Mouse (Mus musculus): Measurements from ENCODE around the gene Lnx2. TPM values are rescaled to one million over a fixed set of nuclear protein-coding genes. Genes with fewer than 3 reads are reported as not detected.

The Lnx2 gene
- polyA plus RNA-seq, 1 experiment: 57.3 TPM

- TF ChIP-seq CTCF (IDR thresholded peaks at IDR 0.05; ENCODE audit: insufficient read depth, low read length) (no peak), POLR2A (IDR thresholded peaks at IDR 0.05; ENCODE audit: borderline replicate concordance, extremely low read depth, low read depth, low read length) (no peak)
- H3K4me3 ChIP-seq (replicated peaks; ENCODE audit: extremely low read depth, low read depth, low read length): no peak overlapping the region
- peaks cover 44% of the 10 kb centered on the region for H3K4me1 ChIP-seq (ENCODE audit: control insufficient read depth, insufficient read depth, low read length)
- DNase-seq: no peak
- WGBS: 46% methylated on average over 5 of the region's 5 CpGs
These were observed 7.5 kb downstream of the Lnx2 start for GRCm38 (mm10) chr5:147068876-147069275.

GRCm38 (mm10) chr5:147066965-147067364 lies 9.4 kb downstream of the Lnx2 start:
- 52% methylated on average over 5 of the region's 5 CpGs for WGBS
- no peak overlapping the region for H3K4me3 ChIP-seq (replicated peaks; ENCODE audit: extremely low read depth, low read depth, low read length)
- TF ChIP-seq POLR2A (IDR thresholded peaks at IDR 0.05; ENCODE audit: borderline replicate concordance, extremely low read depth, low read depth, low read length): no peak
- TF ChIP-seq CTCF (IDR thresholded peaks at IDR 0.05; ENCODE audit: insufficient read depth, low read length): no peak
- peaks cover 45% of the 10 kb centered on the region for H3K4me1 ChIP-seq (ENCODE audit: control insufficient read depth, insufficient read depth, low read length)
- DNase-seq: no peak

DNA sequence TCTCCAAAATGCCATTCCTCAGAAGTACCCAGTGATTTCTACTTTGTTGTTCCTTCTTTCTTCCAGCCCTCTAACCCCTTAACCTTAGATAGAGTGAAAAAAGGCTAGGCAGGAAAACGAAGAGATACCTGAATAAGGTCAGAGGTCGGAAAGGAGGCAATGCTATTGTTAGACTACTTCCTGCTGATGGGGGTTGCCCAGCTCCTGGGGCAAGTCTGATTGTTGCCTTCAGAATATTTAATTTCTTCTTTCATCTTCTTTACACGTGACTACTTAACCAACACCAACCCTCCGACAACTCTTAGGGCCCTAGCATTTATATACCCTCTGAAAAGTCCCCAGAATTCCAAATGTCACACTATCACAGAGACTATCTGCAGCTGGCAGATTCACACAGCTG lies 10.3 kb downstream of the Lnx2 start:
- TF ChIP-seq CTCF (IDR thresholded peaks at IDR 0.05; ENCODE audit: insufficient read depth, low read length): no peak
- TF ChIP-seq POLR2A (IDR thresholded peaks at IDR 0.05; ENCODE audit: borderline replicate concordance, extremely low read depth, low read depth, low read length): no peak
- WGBS: 50% methylated on average over 4 of the region's 4 CpGs
- DNase-seq: no peak
- peaks cover 41% of the 10 kb centered on the region for H3K4me1 ChIP-seq (ENCODE audit: control insufficient read depth, insufficient read depth, low read length)
- no peak overlapping the region for H3K4me3 ChIP-seq (replicated peaks; ENCODE audit: extremely low read depth, low read depth, low read length)

GRCm38 (mm10) chr5:147063215-147063661 lies 13.1 kb downstream of the Lnx2 start:
- H3K4me1 ChIP-seq (ENCODE audit: control insufficient read depth, insufficient read depth, low read length): peaks cover 33% of the 10 kb centered on the region
- 27% methylated on average over 8 of the region's 8 CpGs for WGBS
- TF ChIP-seq POLR2A (IDR thresholded peaks at IDR 0.05; ENCODE audit: borderline replicate concordance, extremely low read depth, low read depth, low read length): no peak
- no peak for TF ChIP-seq CTCF (IDR thresholded peaks at IDR 0.05; ENCODE audit: insufficient read depth, low read length)
- H3K4me3 ChIP-seq (replicated peaks; ENCODE audit: extremely low read depth, low read depth, low read length): no peak overlapping the region
- no peak for DNase-seq

GRCm38 (mm10) chr5:147060024-147060423 lies 16.4 kb downstream of the Lnx2 start:
- no peak for DNase-seq
- 91% methylated on average over 2 of the region's 2 CpGs for WGBS
- TF ChIP-seq POLR2A (IDR thresholded peaks at IDR 0.05; ENCODE audit: borderline replicate concordance, extremely low read depth, low read depth, low read length) (no peak), CTCF (IDR thresholded peaks at IDR 0.05; ENCODE audit: insufficient read depth, low read length) (no peak)
- Histone ChIP-seq H3K4me3 (replicated peaks; ENCODE audit: extremely low read depth, low read depth, low read length) (no peak overlapping the region), H3K4me1 (ENCODE audit: control insufficient read depth, insufficient read depth, low read length) (peaks cover 33% of the 10 kb centered on the region)

DNA sequence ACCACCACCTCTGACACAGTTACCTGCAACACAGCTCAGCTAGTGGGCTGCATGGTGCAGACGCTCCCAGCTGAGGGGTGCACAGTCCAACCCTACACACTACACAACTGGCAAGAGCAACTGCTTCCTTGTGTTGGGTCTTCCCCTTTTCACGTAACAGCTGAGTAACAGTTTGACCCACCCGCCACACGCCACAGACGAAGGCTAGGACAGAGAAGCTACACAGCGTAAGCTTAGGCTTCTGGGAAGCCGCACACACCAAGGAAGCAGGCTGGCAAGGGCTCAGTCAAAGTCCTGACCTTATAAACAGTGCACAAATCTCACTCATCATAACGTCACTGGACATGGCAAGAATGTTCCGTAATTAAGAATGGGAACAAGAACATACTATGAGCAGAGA lies 17.1 kb downstream of the Lnx2 start:
- TF ChIP-seq POLR2A (IDR thresholded peaks at IDR 0.05; ENCODE audit: borderline replicate concordance, extremely low read depth, low read depth, low read length): no peak
- TF ChIP-seq CTCF (IDR thresholded peaks at IDR 0.05; ENCODE audit: insufficient read depth, low read length): no peak

DNA sequence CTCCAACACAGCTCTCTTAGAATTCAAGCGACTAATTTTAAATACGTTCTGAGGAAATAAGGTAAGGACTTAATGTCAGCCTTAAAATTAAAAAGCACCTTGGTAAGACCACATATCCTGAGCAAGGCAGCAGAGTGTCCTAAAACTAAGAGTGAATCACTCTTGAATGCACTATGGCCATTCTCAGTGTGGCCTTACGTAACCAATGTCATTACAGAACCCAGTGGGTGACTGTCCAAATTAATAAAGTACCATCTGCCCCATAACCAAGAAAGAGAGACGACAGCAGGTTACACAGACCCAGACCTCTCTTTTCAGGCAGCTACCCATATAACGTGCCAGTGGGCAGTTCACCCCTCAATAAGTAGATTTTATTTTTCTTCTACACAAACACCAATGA lies 17.7 kb downstream of the Lnx2 start:
- no peak for TF ChIP-seq CTCF (IDR thresholded peaks at IDR 0.05; ENCODE audit: insufficient read depth, low read length)
- no peak for TF ChIP-seq POLR2A (IDR thresholded peaks at IDR 0.05; ENCODE audit: borderline replicate concordance, extremely low read depth, low read depth, low read length)
- no peak for DNase-seq
- H3K4me3 ChIP-seq (replicated peaks; ENCODE audit: extremely low read depth, low read depth, low read length): no peak overlapping the region
- WGBS: 86% methylated on average over 5 of the region's 5 CpGs
- H3K4me1 ChIP-seq (ENCODE audit: control insufficient read depth, insufficient read depth, low read length): peaks cover 25% of the 10 kb centered on the region

More for the DNA sequence above, 17.1 kb downstream of the Lnx2 start:
- Histone ChIP-seq H3K4me3 (replicated peaks; ENCODE audit: extremely low read depth, low read depth, low read length) (no peak overlapping the region), H3K4me1 (ENCODE audit: control insufficient read depth, insufficient read depth, low read length) (peaks cover 26% of the 10 kb centered on the region)
- DNase-seq: no peak
- WGBS: 30% methylated on average over 9 of the region's 9 CpGs

GRCm38 (mm10) chr5:147057626-147058414 lies 18.6 kb downstream of the Lnx2 start:
- WGBS: 65% methylated on average over 9 of the region's 9 CpGs
- peaks cover 18% of the 10 kb centered on the region for H3K4me1 ChIP-seq (ENCODE audit: control insufficient read depth, insufficient read depth, low read length)
- no peak for TF ChIP-seq CTCF (IDR thresholded peaks at IDR 0.05; ENCODE audit: insufficient read depth, low read length)
- DNase-seq: no peak
- no peak overlapping the region for H3K4me3 ChIP-seq (replicated peaks; ENCODE audit: extremely low read depth, low read depth, low read length)

DNA sequence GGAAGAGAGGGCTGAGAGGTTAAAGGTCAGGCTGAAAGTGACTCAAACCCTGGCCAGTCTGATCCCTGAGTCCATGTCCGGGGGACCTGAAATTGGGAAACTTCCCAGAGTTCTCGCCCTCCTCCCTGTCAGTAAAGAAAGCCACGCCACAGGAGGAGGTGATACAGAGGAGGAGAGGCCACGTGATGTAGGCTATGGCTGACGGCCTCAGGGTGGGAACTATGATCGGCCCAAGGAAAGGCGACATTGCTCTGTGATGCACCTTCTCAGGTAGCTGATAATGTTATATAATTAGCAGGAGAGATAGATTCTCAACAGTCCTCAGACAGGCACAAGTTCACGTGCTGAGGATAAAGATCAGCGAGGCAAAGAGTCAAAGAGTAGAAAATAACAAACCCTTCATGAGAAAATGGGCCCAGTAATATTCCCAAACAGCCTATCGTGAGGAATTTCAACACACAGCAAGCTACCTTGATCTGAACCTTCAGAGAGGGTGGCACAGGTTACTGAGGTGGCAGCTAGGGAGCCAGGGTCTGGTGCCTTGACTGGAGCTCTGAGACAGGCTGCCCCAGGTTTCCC lies 19.6 kb downstream of the Lnx2 start:
- Histone ChIP-seq H3K4me3 (replicated peaks; ENCODE audit: extremely low read depth, low read depth, low read length) (no peak overlapping the region), H3K4me1 (ENCODE audit: control insufficient read depth, insufficient read depth, low read length) (peaks cover 20% of the 10 kb centered on the region)
- TF ChIP-seq POLR2A (IDR thresholded peaks at IDR 0.05; ENCODE audit: borderline replicate concordance, extremely low read depth, low read depth, low read length): no peak
- TF ChIP-seq CTCF (IDR thresholded peaks at IDR 0.05; ENCODE audit: insufficient read depth, low read length): no peak
- WGBS: 83% methylated on average over 10 of the region's 10 CpGs
- DNase-seq: no peak
